Mouse (Mus musculus): Measurements from ENCODE around the gene Urb1. TPM values are rescaled to one million over a fixed set of nuclear protein-coding genes. Genes with fewer than 3 reads are reported as not detected.

Urb1 gene
- polyA plus RNA-seq, 1 experiment from 2014 or later: 1.9 TPM

DNA sequence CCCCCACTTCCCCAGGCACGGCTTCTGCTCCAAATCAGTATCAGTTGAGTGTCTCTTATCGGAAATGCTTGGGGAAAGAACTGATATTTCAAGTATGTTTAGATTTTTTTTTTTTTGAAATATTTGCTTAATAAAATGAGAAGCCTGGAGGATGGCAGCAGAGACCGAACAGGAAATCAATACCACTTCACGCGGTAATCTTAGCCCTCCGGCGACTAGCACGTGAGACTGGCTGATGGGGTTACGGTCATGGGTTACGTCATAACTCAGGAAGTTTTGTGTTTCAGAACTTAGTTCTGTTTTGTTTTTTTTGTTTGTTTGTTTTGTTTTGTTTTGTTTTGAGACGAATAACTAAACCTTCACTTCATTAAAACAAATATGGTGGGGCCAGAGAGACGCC, 99.9 kb downstream of the Urb1 start:
- H3K27ac ChIP-seq: no peak overlapping the region
- H3K79me2 ChIP-seq (ENCODE audit: inconsistent target): no peaks in the 10 kb centered on the region
- H3K4me3 ChIP-seq (ENCODE audit: inconsistent target): no peak overlapping the region
- no peaks in the 10 kb centered on the region for H3K36me3 ChIP-seq (ENCODE audit: inconsistent target)
- 64% methylated on average over 12 of the region's 12 CpGs for WGBS (ENCODE audit: missing documents)

DNA sequence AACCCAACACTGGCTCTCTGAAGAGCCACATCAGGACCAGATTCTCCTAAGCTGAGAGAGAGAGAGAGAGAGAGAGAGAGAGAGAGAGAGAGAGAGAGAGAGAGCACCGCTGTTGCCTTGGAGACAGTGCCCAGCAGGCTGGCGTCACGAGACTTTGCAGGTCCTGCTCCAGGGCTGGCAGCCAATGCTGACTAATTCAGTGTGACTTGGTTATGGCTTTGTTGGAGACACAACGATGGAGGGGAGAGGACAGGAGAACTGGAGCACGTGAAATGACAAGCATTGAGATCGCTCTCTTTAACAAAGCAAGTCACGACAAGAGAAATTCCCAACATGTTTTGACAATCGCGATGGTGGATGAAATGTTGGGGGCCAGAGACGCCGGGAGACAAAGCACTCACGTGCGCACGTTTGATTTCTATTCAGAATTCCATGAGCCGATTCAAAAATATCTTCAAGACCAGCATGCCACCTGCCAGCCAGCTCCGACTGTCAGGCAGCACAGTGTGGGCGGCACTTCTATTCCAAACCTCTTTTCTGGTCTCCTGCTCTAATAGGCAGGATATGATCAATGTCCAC, 100.4 kb downstream of the Urb1 start:
- H3K36me3 ChIP-seq (ENCODE audit: inconsistent target): no peaks in the 10 kb centered on the region
- H3K27ac ChIP-seq: no peak overlapping the region
- H3K79me2 ChIP-seq (ENCODE audit: inconsistent target): no peaks in the 10 kb centered on the region
- H3K4me3 ChIP-seq (ENCODE audit: inconsistent target): no peak overlapping the region
- 74% methylated on average over 16 of the region's 17 CpGs for WGBS (ENCODE audit: missing documents)

DNA sequence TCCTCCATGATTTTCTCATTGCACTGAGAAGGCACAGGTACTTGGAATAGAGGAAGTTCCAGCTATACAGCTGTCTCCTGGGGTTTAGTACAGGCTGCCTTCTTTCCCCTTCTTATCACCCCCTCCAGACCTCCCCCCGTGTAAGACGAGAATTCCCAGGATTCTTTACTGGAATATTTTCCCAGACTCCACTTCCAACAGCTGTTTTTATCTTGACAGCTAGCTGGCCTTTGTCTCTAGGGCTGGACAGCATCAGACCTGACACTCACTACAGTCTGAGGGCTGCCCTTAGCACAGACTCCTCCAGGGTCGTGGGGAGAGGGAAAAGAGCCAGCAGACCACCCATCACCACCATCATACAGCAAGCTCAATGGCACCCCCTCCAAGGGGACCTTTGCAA, 103.9 kb downstream of the Urb1 start:
- Histone ChIP-seq H3K27ac (no peak overlapping the region), H3K4me3 (ENCODE audit: inconsistent target) (no peak overlapping the region), H3K79me2 (ENCODE audit: inconsistent target) (no peaks in the 10 kb centered on the region), H3K36me3 (ENCODE audit: inconsistent target) (no peaks in the 10 kb centered on the region)
- WGBS (ENCODE audit: missing documents): 3% methylated on average over 3 of the region's 3 CpGs

DNA sequence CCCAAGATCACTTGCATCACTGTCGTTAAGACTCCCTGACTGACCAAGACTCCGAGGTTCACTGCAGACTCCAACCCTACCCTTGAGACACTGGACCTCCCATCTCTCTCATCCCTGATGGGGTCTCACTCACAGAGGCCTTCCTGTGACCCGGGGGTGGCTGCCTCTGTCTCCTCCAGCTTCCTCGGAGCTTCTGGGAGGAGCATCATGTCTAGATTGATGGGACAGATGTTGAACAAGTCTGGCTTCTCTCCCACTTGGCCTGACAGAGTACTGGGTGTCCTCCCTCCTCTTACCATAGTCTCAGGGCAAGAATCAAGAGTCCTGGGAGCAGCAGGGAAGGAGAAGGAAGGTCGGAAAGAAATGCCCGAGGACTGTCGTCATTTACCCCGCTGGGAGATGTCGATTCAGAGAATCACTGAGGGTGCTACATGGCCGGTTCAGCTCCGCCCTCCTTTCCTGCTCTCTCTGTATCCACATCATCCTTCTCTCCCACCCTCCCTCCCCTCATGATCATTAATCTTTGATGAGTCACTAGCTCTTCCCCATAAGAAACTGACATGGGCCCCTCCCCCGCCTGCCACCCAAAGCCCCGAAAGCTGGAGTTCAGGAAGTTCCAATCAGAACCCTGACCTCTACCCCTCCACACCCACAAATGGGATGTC, 105.9 kb downstream of the Urb1 start:
- no peak overlapping the region for H3K4me3 ChIP-seq (ENCODE audit: inconsistent target)

DNA sequence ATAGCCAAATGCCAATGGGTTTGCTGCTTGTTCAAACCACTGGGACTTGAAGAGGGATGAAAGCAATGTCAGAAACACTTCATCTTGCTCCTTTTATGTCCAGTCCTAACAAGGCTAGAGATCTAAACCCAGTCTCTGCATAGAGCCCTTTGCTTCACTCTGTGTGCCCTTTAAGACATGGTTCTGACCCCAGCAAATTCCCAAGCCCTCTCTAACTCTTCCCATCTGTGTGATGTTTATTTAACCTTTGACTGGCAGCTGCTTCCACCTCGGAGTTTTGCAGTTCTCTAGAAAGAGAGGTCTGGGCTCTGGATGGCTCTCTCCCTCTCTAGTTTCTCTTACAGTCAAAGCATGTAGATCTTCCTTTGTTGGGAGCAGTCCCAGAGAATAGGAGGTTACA, 106.6 kb downstream of the Urb1 start:
- Histone ChIP-seq H3K4me3 (ENCODE audit: inconsistent target) (no peak overlapping the region), H3K79me2 (ENCODE audit: inconsistent target) (no peaks in the 10 kb centered on the region), H3K36me3 (ENCODE audit: inconsistent target) (no peaks in the 10 kb centered on the region), H3K27ac (no peak overlapping the region)
- 27% methylated on average over 1 of the region's 1 CpGs for WGBS (ENCODE audit: missing documents)

More for the DNA sequence above, 105.9 kb downstream of the Urb1 start:
- Histone ChIP-seq H3K79me2 (ENCODE audit: inconsistent target) (no peaks in the 10 kb centered on the region), H3K36me3 (ENCODE audit: inconsistent target) (no peaks in the 10 kb centered on the region), H3K27ac (no peak overlapping the region)
- WGBS (ENCODE audit: missing documents): 72% methylated on average over 13 of the region's 13 CpGs

DNA sequence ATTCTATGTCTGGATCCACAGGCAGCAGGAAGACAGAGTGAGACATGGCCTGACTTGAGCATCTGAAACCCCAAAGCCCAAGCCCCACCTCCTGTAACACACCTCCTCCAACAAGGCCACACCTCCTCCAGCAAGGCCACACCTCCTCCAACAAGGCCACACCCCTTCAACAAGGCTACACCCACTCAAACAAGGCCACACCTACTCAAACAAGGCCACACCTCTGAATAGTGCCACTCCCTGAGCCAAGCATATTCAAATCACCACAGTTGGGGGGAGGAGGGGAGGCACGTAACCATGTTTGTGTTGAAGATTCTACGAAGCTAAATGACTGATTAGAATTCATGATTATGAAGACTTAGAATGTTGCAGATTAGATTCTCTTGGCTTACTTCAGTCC, 108.7 kb downstream of the Urb1 start:
- Histone ChIP-seq H3K27ac (no peak overlapping the region), H3K4me3 (ENCODE audit: inconsistent target) (no peak overlapping the region), H3K36me3 (ENCODE audit: inconsistent target) (no peaks in the 10 kb centered on the region), H3K79me2 (ENCODE audit: inconsistent target) (no peaks in the 10 kb centered on the region)
- 100% methylated on average over 2 of the region's 2 CpGs for WGBS (ENCODE audit: missing documents)

Other genes with a start within 250 kb of the Urb1 start
- gene Mis18a, start 83.0 kb downstream of the Urb1 start, polyA plus RNA-seq (2018): 13.5 to 23.9 TPM (median 15.4 TPM) in 3 replicates
- 0.38 to 1.3 TPM (median 1.2 TPM) in 3 replicates for gene Mrap, start 72.2 kb downstream of the Urb1 start, polyA plus RNA-seq (2018)
- gene Eva1c, start 16.3 kb upstream of the Urb1 start, polyA plus RNA-seq (2018): not detected in 3 replicates
- gene Cfap298, start 124.7 kb upstream of the Urb1 start, polyA plus RNA-seq (2018): 4.4 to 21.5 TPM (median 8.0 TPM) in 3 replicates
- gene Synj1, start 200.9 kb upstream of the Urb1 start, polyA plus RNA-seq (2018): 79.6 to 138 TPM (median 127 TPM) in 3 replicates
- 23.7 to 51.4 TPM (median 36.2 TPM) in 3 replicates for gene Paxbp1, start 234.1 kb upstream of the Urb1 start, polyA plus RNA-seq (2018)